In the genomic region with DNA sequence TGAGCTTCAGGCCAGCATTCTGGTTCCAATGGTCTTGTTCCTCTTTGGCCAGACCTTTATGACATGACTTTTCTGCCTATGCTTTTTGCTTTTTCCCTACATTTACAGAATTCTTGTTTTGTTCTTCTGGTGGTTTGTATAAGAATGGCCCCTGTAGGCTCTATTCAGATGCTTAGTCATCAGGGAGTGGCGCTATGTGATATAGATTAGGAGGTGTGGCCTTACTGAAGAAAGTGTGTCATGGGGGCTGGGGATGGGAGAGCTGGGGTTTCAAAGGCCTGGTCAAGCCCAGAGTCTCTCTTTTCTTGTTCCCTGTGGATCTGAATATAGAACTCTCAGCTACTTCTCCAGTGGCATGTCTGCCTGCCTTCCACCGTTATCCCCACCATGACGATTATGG, we compare ENCODE assay signal across 22 mouse cellular contexts.
A peak's percentile ranks its signal among the peaks of the same experiment; 100 is the strongest.
DNase-seq lines count a peak whose midpoint lies in the region; ATAC-seq and TF ChIP-seq lines count a peak whose summit lies in the region.
"Had no signal": no experiment of that assay in that cellular context is flagged by ENCODE, and none has a peak within 500 bp of the region (broad histone marks: within the 10 kb centered on the region; RNA-seq: fewer than 3 reads in every experiment).

No protein-coding gene starts in this region.

- TF ChIP-seq RAD21 in MEL (IDR thresholded peaks at IDR 0.05; ENCODE audit: low read depth, low read length), result no peak

- no peak for TF ChIP-seq POLR2A in MEL (IDR thresholded peaks at IDR 0.05; ENCODE audit: control insufficient read depth in 1 of 2, insufficient read depth in 1 of 2, low read depth in 1 of 2, low read length in 2 of 2, poor library complexity in 1 of 2)

- H3K27ac ChIP-seq in liver, embryonic 12.5 days, result no peak overlapping the region
- H3K27ac ChIP-seq in liver, postnatal 0 days (ENCODE audit: low read depth), result no peak overlapping the region
- H3K27ac ChIP-seq in MEL (ENCODE audit: control insufficient read depth, low read depth, low read length), result no peak overlapping the region
- H3K27ac ChIP-seq: embryonic facial prominence, embryonic 12.5 days; forebrain, embryonic 15.5 days; heart, adult 2 months; heart, embryonic 15.5 days; hindbrain, embryonic 10.5 days; hindbrain, embryonic 14.5 days had no signal

- TF ChIP-seq CTCF in liver, postnatal 0 days (IDR thresholded peaks at IDR 0.05; ENCODE audit: low read depth), result no peak
- no peak for TF ChIP-seq CTCF in MEL (IDR thresholded peaks at IDR 0.05 in 2 of 3, conservative IDR thresholded peaks at IDR 0.05 in 1 of 3; ENCODE audit: control insufficient read depth in 1 of 3, insufficient read depth in 1 of 3, low read depth in 2 of 3, low read length in 3 of 3, poor library complexity in 1 of 3, severe bottlenecking in 1 of 3)

- no peak for TF ChIP-seq EP300 in liver, postnatal 0 days (IDR thresholded peaks at IDR 0.05; ENCODE audit: low read depth)
- no peak for TF ChIP-seq EP300 in MEL (IDR thresholded peaks at IDR 0.05; ENCODE audit: low read depth in 1 of 2, low read length in 2 of 2)

- no peaks in the 10 kb centered on the region for H3K9me3 ChIP-seq in liver, embryonic 12.5 days (replicated peaks)
- no peaks in the 10 kb centered on the region for H3K9me3 ChIP-seq in liver, postnatal 0 days (ENCODE audit: low read length)
- H3K9me3 ChIP-seq in MEL (replicated peaks; ENCODE audit: insufficient read depth, low read length), result no peaks in the 10 kb centered on the region
- H3K9me3 ChIP-seq: embryonic facial prominence, embryonic 12.5 days; forebrain, embryonic 15.5 days; G1E; heart, embryonic 15.5 days; hindbrain, embryonic 10.5 days had no signal

- no peak for DNase-seq in liver, postnatal 0 days
- DNase-seq in MEL (ENCODE audit: low read depth, low spot score), result peak; percentile 45
- DNase-seq in c-Kit-positive CD71-positive TER-119-positive erythroid progenitor cells, embryonic 14.5 days (ENCODE audit: low spot score), result peak; percentile 19
- DNase-seq in cerebellum, adult 9-10 months, result no peak
- DNase-seq in yolk sac, embryonic 10.5 days (ENCODE audit: low spot score), result no peak
- DNase-seq: adrenal gland, adult 2 months; adrenal gland, postnatal 25 days; cerebellum, adult 11 months; cerebellum, adult 8-10 months; cerebellum, postnatal 25 days; gastrocnemius, postnatal 10 days; heart, adult 2 months; heart, postnatal 14 days had no signal

- H3K36me3 ChIP-seq in liver, embryonic 12.5 days, result no peaks in the 10 kb centered on the region
- H3K36me3 ChIP-seq in liver, postnatal 0 days (replicated peaks; ENCODE audit: insufficient read depth, low read length), result no peaks in the 10 kb centered on the region
- no peaks in the 10 kb centered on the region for H3K36me3 ChIP-seq in MEL (ENCODE audit: control insufficient read depth in 1 of 2, insufficient read depth in 2 of 2, low read length in 2 of 2)
- H3K36me3 ChIP-seq: embryonic facial prominence, embryonic 12.5 days; forebrain, embryonic 15.5 days; G1E; heart, embryonic 15.5 days; hindbrain, embryonic 10.5 days had no signal

- H3K79me2 ChIP-seq in MEL (ENCODE audit: control insufficient read depth, insufficient read depth, low read length, poor library complexity), result no peaks in the 10 kb centered on the region

- WGBS in liver, embryonic 12.5 days (ENCODE audit: insufficient replicate concordance), result 77% methylated on average over 3 of the region's 3 CpGs
- 80% methylated on average over 3 of the region's 3 CpGs for WGBS in liver, postnatal 0 days (ENCODE audit: insufficient replicate concordance)

- ATAC-seq in liver, embryonic 12.5 days, result peak; percentile 70
- no peak for ATAC-seq in liver, postnatal 0 days

- peaks cover 22% of the 10 kb centered on the region for H3K4me1 ChIP-seq in liver, embryonic 12.5 days
- H3K4me1 ChIP-seq in liver, postnatal 0 days (ENCODE audit: insufficient read depth), result no peaks in the 10 kb centered on the region
- no peaks in the 10 kb centered on the region for H3K4me1 ChIP-seq in MEL (ENCODE audit: control insufficient read depth in 1 of 2, insufficient read depth in 2 of 2, low read length in 2 of 2)
- H3K4me1 ChIP-seq: embryonic facial prominence, embryonic 12.5 days; forebrain, embryonic 15.5 days had no signal

- H3K9ac ChIP-seq in liver, embryonic 12.5 days, result no peak overlapping the region
- H3K9ac ChIP-seq in liver, postnatal 0 days (replicated peaks), result no peak overlapping the region
- H3K9ac ChIP-seq in MEL (ENCODE audit: control insufficient read depth, low read depth, low read length, poor library complexity, severe bottlenecking), result no peak overlapping the region
- H3K9ac ChIP-seq: embryonic facial prominence, embryonic 12.5 days; forebrain, embryonic 15.5 days; heart, embryonic 15.5 days; hindbrain, embryonic 14.5 days had no signal

- no peaks in the 10 kb centered on the region for H3K27me3 ChIP-seq in liver, embryonic 12.5 days (replicated peaks)
- H3K27me3 ChIP-seq in liver, postnatal 0 days (ENCODE audit: insufficient read depth, low read length), result no peaks in the 10 kb centered on the region
- no peaks in the 10 kb centered on the region for H3K27me3 ChIP-seq in MEL (ENCODE audit: control insufficient read depth in 1 of 2, insufficient read depth in 2 of 2, low read length in 2 of 2)
- H3K27me3 ChIP-seq: CH12.LX; embryonic facial prominence, embryonic 12.5 days; forebrain, embryonic 15.5 days; heart, embryonic 15.5 days had no signal

- no peak overlapping the region for H3K4me3 ChIP-seq in liver, embryonic 12.5 days
- no peak overlapping the region for H3K4me3 ChIP-seq in liver, postnatal 0 days (ENCODE audit: low read depth, low read length)
- H3K4me3 ChIP-seq in MEL (ENCODE audit: control insufficient read depth in 1 of 2, insufficient read depth in 1 of 2, low read depth in 2 of 2, low read length in 2 of 2), result no peak overlapping the region
- H3K4me3 ChIP-seq: embryonic facial prominence, embryonic 12.5 days; forebrain, embryonic 15.5 days; heart, adult 2 months; heart, embryonic 15.5 days; hindbrain, embryonic 10.5 days had no signal

- no peak overlapping the region for H3K4me2 ChIP-seq in liver, embryonic 12.5 days
- H3K4me2 ChIP-seq in liver, postnatal 0 days (ENCODE audit: low read depth, low read length), result no peak overlapping the region
- H3K4me2 ChIP-seq: embryonic facial prominence, embryonic 12.5 days; forebrain, embryonic 15.5 days; heart, embryonic 11.5 days; heart, embryonic 15.5 days; hindbrain, embryonic 14.5 days had no signal

TF ChIP-seq in MEL, 35 proteins besides CTCF, POLR2A, EP300 and RAD21:
- TF ChIP-seq ZKSCAN1 (IDR thresholded peaks at IDR 0.05; ENCODE audit: low read depth, low read length) (no peak), MEF2A (IDR thresholded peaks at IDR 0.05; ENCODE audit: extremely low read depth, insufficient replicate concordance, low read depth, low read length, poor library complexity, severe bottlenecking) (no peak), SMC3 (IDR thresholded peaks at IDR 0.05; ENCODE audit: low read depth, low read length) (no peak), MYB (IDR thresholded peaks at IDR 0.05; ENCODE audit: low read depth, low read length) (no peak), E2F4 (IDR thresholded peaks at IDR 0.05; ENCODE audit: borderline replicate concordance, low read depth, low read length) (no peak), NRF1 (IDR thresholded peaks at IDR 0.05; ENCODE audit: insufficient read depth, low read depth, low read length, poor library complexity, severe bottlenecking) (no peak), JUND (IDR thresholded peaks at IDR 0.05; ENCODE audit: low read depth, low read length) (no peak), UBTF (IDR thresholded peaks at IDR 0.05; ENCODE audit: borderline replicate concordance, insufficient read depth, low read depth, low read length) (no peak)

Comparison
In these comparisons a context has a peak if more than half of its experiments do, and no peak if none do; other contexts are left out.
1. DNase-seq: peak in MEL (single experiment) and c-Kit-positive CD71-positive TER-119-positive erythroid progenitor cells, embryonic 14.5 days (single experiment); none in liver, postnatal 0 days (single experiment), cerebellum, adult 9-10 months (single experiment) and yolk sac, embryonic 10.5 days (single experiment).